In genomic region chr5:4732241-4733229, GRCm38 (mm10) we compare ENCODE assay signal across 14 mouse cellular contexts. TPM values are rescaled to one million over a fixed set of nuclear protein-coding genes. Genes with fewer than 3 reads are reported as not detected.
A peak's percentile ranks its signal among the peaks of the same experiment; 100 is the strongest.
DNase-seq lines count a peak whose midpoint lies in the region; ATAC-seq lines count a peak whose summit lies in the region.
"Had no signal": no experiment of that assay in that cellular context is flagged by ENCODE, and none has a peak within 500 bp of the region (broad histone marks: within the 10 kb centered on the region; RNA-seq: fewer than 3 reads in every experiment).

No protein-coding gene starts in this region.

- no peak for ATAC-seq in embryonic facial prominence, embryonic 11.5 days (replicated peaks; ENCODE audit: insufficient number of reproducible peaks, low FRiP score, low TSS enrichment, low read depth)
- 0 out of 2 replicates have a peak, but pooled peaks have one; percentile 41 for ATAC-seq in neural tube, embryonic 11.5 days (ENCODE audit: insufficient read depth, low FRiP score, low TSS enrichment)
- ATAC-seq in neural tube, embryonic 14.5 days (ENCODE audit: low read depth) = peak; percentile 58
- ATAC-seq in forebrain, embryonic 14.5 days = no peak

- no peak overlapping the region for H3K4me3 ChIP-seq in embryonic facial prominence, embryonic 11.5 days (ENCODE audit: low read depth, low read length)
- H3K4me3 ChIP-seq in embryonic facial prominence, embryonic 10.5 days = no peak overlapping the region
- no peak overlapping the region for H3K4me3 ChIP-seq in neural tube, embryonic 11.5 days (ENCODE audit: low read depth, low read length)
- H3K4me3 ChIP-seq in neural tube, embryonic 14.5 days (ENCODE audit: low read depth, low read length) = no peak overlapping the region
- no peak overlapping the region for H3K4me3 ChIP-seq in forebrain, embryonic 14.5 days (ENCODE audit: low read depth, low read length)
- H3K4me3 ChIP-seq: myocyte had no signal

- no peak overlapping the region for H3K27ac ChIP-seq in embryonic facial prominence, embryonic 11.5 days (replicated peaks; ENCODE audit: low read depth, low read length)
- H3K27ac ChIP-seq in embryonic facial prominence, embryonic 10.5 days (replicated peaks) = no peak overlapping the region
- no peak overlapping the region for H3K27ac ChIP-seq in neural tube, embryonic 11.5 days (ENCODE audit: low read depth, low read length)
- H3K27ac ChIP-seq in neural tube, embryonic 14.5 days (ENCODE audit: low read depth, low read length) = no peak overlapping the region
- H3K27ac ChIP-seq in forebrain, embryonic 14.5 days (ENCODE audit: low read depth, low read length) = no peak overlapping the region
- H3K27ac ChIP-seq: macrophage had no signal

- no peak overlapping the region for H3K9ac ChIP-seq in embryonic facial prominence, embryonic 11.5 days (replicated peaks; ENCODE audit: low read length)
- no peak overlapping the region for H3K9ac ChIP-seq in neural tube, embryonic 11.5 days (ENCODE audit: low read length)
- no peak overlapping the region for H3K9ac ChIP-seq in neural tube, embryonic 14.5 days (replicated peaks; ENCODE audit: low read depth, low read length)
- no peak overlapping the region for H3K9ac ChIP-seq in forebrain, embryonic 14.5 days (ENCODE audit: low read length)

- no peaks in the 10 kb centered on the region for H3K4me1 ChIP-seq in embryonic facial prominence, embryonic 11.5 days (ENCODE audit: control insufficient read depth, insufficient read depth, low read length)
- H3K4me1 ChIP-seq in embryonic facial prominence, embryonic 10.5 days = peaks cover 20% of the 10 kb centered on the region
- H3K4me1 ChIP-seq in neural tube, embryonic 11.5 days (ENCODE audit: control insufficient read depth, insufficient read depth, low read length) = peaks cover 7% of the 10 kb centered on the region; the same call in 1 of the 2 replicates
- H3K4me1 ChIP-seq in neural tube, embryonic 14.5 days (ENCODE audit: control insufficient read depth, insufficient read depth, low read length) = no peaks in the 10 kb centered on the region
- H3K4me1 ChIP-seq in forebrain, embryonic 14.5 days (ENCODE audit: control insufficient read depth, insufficient read depth, low read length) = no peaks in the 10 kb centered on the region; the same call in none of the 2 replicates

- peak; percentile 29 for DNase-seq in embryonic facial prominence, embryonic 11.5 days (ENCODE audit: low spot score)
- DNase-seq in embryonic facial prominence, embryonic 10.5 days (ENCODE audit: low spot score) = no peak
- no peak for DNase-seq in neural tube, embryonic 11.5 days (ENCODE audit: low spot score)
- DNase-seq in neural tube, embryonic 10.5 days (ENCODE audit: extremely low spot score, low spot score) = no peak
- peak; percentile 11 to 52 for DNase-seq in kidney, postnatal 25 days
- no peak for DNase-seq in gastrocnemius, postnatal 10 days
- no peak for DNase-seq in forebrain, embryonic 14.5 days (ENCODE audit: low spot score)
- DNase-seq: adrenal gland, postnatal 25 days; heart, adult 11 months; lung, adult 18-20 months; spleen, adult 18-20 months had no signal

- H3K9me3 ChIP-seq in embryonic facial prominence, embryonic 11.5 days (replicated peaks; ENCODE audit: control insufficient read depth, low read length) = no peaks in the 10 kb centered on the region
- no peaks in the 10 kb centered on the region for H3K9me3 ChIP-seq in embryonic facial prominence, embryonic 10.5 days
- no peaks in the 10 kb centered on the region for H3K9me3 ChIP-seq in neural tube, embryonic 11.5 days (ENCODE audit: control insufficient read depth, low read length)
- no peaks in the 10 kb centered on the region for H3K9me3 ChIP-seq in neural tube, embryonic 14.5 days (ENCODE audit: control insufficient read depth, low read length)
- H3K9me3 ChIP-seq in forebrain, embryonic 14.5 days (replicated peaks; ENCODE audit: control insufficient read depth, low read length) = no peaks in the 10 kb centered on the region

- 44% methylated on average over 10 of the region's 10 CpGs for WGBS in embryonic facial prominence, embryonic 11.5 days
- 53% methylated on average over 10 of the region's 10 CpGs for WGBS in embryonic facial prominence, embryonic 10.5 days
- 50% methylated on average over 10 of the region's 10 CpGs for WGBS in neural tube, embryonic 11.5 days
- WGBS in neural tube, embryonic 14.5 days = 25% methylated on average over 10 of the region's 10 CpGs
- WGBS in forebrain, embryonic 14.5 days = 80% methylated on average over 10 of the region's 10 CpGs

- H3K36me3 ChIP-seq in embryonic facial prominence, embryonic 11.5 days (replicated peaks; ENCODE audit: control insufficient read depth, insufficient read depth, low read depth, low read length) = no peaks in the 10 kb centered on the region
- H3K36me3 ChIP-seq in embryonic facial prominence, embryonic 10.5 days (replicated peaks) = no peaks in the 10 kb centered on the region
- no peaks in the 10 kb centered on the region for H3K36me3 ChIP-seq in neural tube, embryonic 11.5 days (ENCODE audit: control insufficient read depth, insufficient read depth, low read length)
- H3K36me3 ChIP-seq in neural tube, embryonic 14.5 days (ENCODE audit: control insufficient read depth, insufficient read depth, low read length) = no peaks in the 10 kb centered on the region
- H3K36me3 ChIP-seq in forebrain, embryonic 14.5 days (ENCODE audit: control insufficient read depth, insufficient read depth, low read length) = no peaks in the 10 kb centered on the region

- H3K4me2 ChIP-seq in embryonic facial prominence, embryonic 11.5 days (ENCODE audit: low read depth, low read length) = no peak overlapping the region
- no peak overlapping the region for H3K4me2 ChIP-seq in neural tube, embryonic 11.5 days (ENCODE audit: low read depth)
- no peak overlapping the region for H3K4me2 ChIP-seq in neural tube, embryonic 14.5 days (ENCODE audit: low read depth, low read length)
- H3K4me2 ChIP-seq in forebrain, embryonic 14.5 days (ENCODE audit: low read length) = no peak overlapping the region

- H3K27me3 ChIP-seq in embryonic facial prominence, embryonic 11.5 days (ENCODE audit: control insufficient read depth, insufficient read depth, low read length) = no peaks in the 10 kb centered on the region
- H3K27me3 ChIP-seq in embryonic facial prominence, embryonic 10.5 days (replicated peaks; ENCODE audit: low read depth, poor library complexity, severe bottlenecking) = peaks cover 10% of the 10 kb centered on the region
- H3K27me3 ChIP-seq in neural tube, embryonic 11.5 days (ENCODE audit: control insufficient read depth, insufficient read depth, low read length) = no peaks in the 10 kb centered on the region
- H3K27me3 ChIP-seq in neural tube, embryonic 14.5 days (ENCODE audit: control insufficient read depth, insufficient read depth, low read length) = no peaks in the 10 kb centered on the region
- H3K27me3 ChIP-seq in forebrain, embryonic 14.5 days (replicated peaks; ENCODE audit: control insufficient read depth, insufficient read depth, low read length) = no peaks in the 10 kb centered on the region

RNA-seq across cellular contexts. Expression of gene Fzd1, which starts 25.3 kb away (rescaled TPM):
- polyA plus RNA-seq in embryonic facial prominence, embryonic 11.5 days (2014; fragmentation: Nextera tagmentation; extraction: Ambion mirVana) = 29.0 and 30.6 TPM in 2 replicates
- 14.9 and 16.5 TPM in 2 replicates for polyA plus RNA-seq in embryonic facial prominence, embryonic 10.5 days (2016; fragmentation: Nextera tagmentation; extraction: Ambion mirVana)
- 18.8 and 19.7 TPM in 2 replicates for polyA plus RNA-seq in neural tube, embryonic 11.5 days (2014; fragmentation: Nextera tagmentation; extraction: Ambion mirVana)
- polyA plus RNA-seq in neural tube, embryonic 14.5 days (2014; fragmentation: Nextera tagmentation; extraction: Ambion mirVana) = 8.1 and 11.5 TPM in 2 replicates
- total RNA-seq in gastrocnemius, postnatal 10 days (2021) = 10 to 100 TPM; 12.3 to 13.3 TPM
- polyA plus RNA-seq in forebrain, embryonic 14.5 days (2014; fragmentation: Nextera tagmentation; extraction: Ambion mirVana) = 16.4 and 17.3 TPM in 2 replicates

Comparison
In these comparisons a context has a peak if more than half of its experiments do, and no peak if none do; other contexts are left out.
1. DNase-seq: peak in embryonic facial prominence, embryonic 11.5 days (single experiment) and kidney, postnatal 25 days (2 of 2); none in embryonic facial prominence, embryonic 10.5 days (single experiment), neural tube, embryonic 11.5 days (single experiment), neural tube, embryonic 10.5 days (single experiment), gastrocnemius, postnatal 10 days (single experiment) and forebrain, embryonic 14.5 days (single experiment).
2. ATAC-seq: peak in neural tube, embryonic 11.5 days (single experiment) and neural tube, embryonic 14.5 days (single experiment); none in embryonic facial prominence, embryonic 11.5 days (single experiment) and forebrain, embryonic 14.5 days (single experiment).